Mouse (Mus musculus): ENCODE data around the gene Arl4c. TPM values are rescaled to one million over a fixed set of nuclear protein-coding genes. Genes with fewer than 3 reads are reported as not detected.

Arl4c gene
- 3.0 and 4.4 TPM in 2 replicates for polyA plus RNA-seq (2014; fragmentation: Nextera tagmentation; extraction: Ambion mirVana)

DNA sequence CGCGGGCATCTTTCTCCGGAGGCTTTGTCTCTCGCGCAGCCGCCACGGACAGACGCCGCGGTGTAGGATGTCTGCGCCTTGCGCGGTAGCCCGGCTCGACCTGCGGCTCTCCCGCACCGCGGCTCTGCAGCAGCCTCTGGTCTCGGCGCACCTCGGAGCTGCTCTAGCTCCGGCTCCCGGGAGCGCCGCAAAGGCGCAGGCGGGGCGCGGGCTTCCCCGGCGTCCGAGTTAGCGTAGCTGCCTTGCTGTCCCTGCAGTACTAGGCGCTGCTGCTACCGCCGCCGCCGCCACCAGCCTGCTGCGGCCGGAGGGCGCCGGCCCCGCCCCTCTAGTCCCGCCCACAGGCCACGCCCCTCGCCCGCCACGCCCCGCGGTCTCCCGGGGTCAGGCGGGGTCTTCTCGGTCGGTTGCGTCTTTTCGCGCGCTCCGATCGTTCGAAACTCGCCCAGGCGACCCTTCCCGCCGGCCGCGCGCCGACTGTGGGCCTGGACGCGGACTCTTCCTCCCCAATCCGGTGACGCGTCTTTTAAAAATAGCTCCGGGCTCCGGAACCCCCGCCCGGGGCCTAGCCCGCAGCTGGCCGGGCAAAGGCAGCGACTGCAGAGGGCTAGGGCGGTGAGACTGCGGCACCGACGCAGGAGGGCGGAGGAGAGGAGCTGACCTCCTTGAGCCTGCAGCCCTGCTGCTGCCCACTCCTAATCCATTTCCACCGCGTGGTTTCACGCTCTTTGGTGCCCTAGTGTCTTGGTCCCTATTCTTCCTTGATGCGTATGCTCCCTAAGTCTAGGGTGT, at the start of gene Arl4c:
Arl4c (minus strand) TSS at position 352 of the 792 bp plus-strand sequence.
- Histone ChIP-seq H3K4me3 (ENCODE audit: low read depth, low read length) (peak within 1 kb of the TSS; percentile 87), H3K9ac (ENCODE audit: low read depth, low read length) (peak within 1 kb of the TSS; percentile 82), H3K4me2 (peak within 1 kb of the TSS; percentile 91), H3K4me1 (ENCODE audit: control insufficient read depth, insufficient read depth, low read length) (peaks cover 2% of the 10 kb centered on the region), H3K9me3 (replicated peaks; ENCODE audit: control insufficient read depth, low read length) (no peaks in the 10 kb centered on the region), H3K27me3 (ENCODE audit: control insufficient read depth, insufficient read depth, low read length) (no peaks in the 10 kb centered on the region), H3K27ac (ENCODE audit: low read depth, low read length) (peak within 1 kb of the TSS; percentile 87), H3K36me3 (ENCODE audit: control insufficient read depth, insufficient read depth, low read length) (no peaks in the 10 kb centered on the region)
- 1% methylated on average over 81 of the region's 91 CpGs for WGBS (ENCODE audit: insufficient replicate concordance)
- peak; percentile 84 for ATAC-seq (replicated peaks; ENCODE audit: insufficient number of reproducible peaks, low FRiP score, low TSS enrichment)

DNA sequence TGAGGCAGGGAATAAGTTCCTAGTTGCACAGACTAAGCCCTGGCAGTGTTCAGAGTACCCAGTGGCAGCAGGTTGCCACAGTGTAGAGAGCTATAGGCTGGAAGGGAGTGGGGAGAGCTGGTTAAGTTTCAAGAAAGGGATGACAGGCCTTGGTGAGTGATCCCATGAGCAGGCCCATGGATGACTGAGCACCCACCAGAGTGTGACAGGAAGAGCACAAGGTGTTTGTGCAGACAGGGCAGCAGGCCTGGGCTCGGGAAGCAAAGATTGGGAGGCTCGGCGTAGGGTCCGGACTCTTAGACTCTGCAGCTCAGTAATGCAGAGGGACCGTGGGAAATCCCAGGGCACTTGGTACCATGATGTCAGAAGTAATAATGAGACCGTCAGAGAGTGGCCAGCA, 49.3 kb upstream of the Arl4c start:
- Histone ChIP-seq H3K4me2 (no peak overlapping the region), H3K9ac (ENCODE audit: low read depth, low read length) (no peak overlapping the region), H3K9me3 (replicated peaks; ENCODE audit: control insufficient read depth, low read length) (no peaks in the 10 kb centered on the region), H3K4me3 (ENCODE audit: low read depth, low read length) (no peak overlapping the region), H3K27ac (ENCODE audit: low read depth, low read length) (no peak overlapping the region), H3K36me3 (ENCODE audit: control insufficient read depth, insufficient read depth, low read length) (no peaks in the 10 kb centered on the region), H3K4me1 (ENCODE audit: control insufficient read depth, insufficient read depth, low read length) (no peaks in the 10 kb centered on the region), H3K27me3 (ENCODE audit: control insufficient read depth, insufficient read depth, low read length) (no peaks in the 10 kb centered on the region)
- WGBS (ENCODE audit: insufficient replicate concordance) = 74% methylated on average over 6 of the region's 6 CpGs
- no peak for ATAC-seq (replicated peaks; ENCODE audit: insufficient number of reproducible peaks, low FRiP score, low TSS enrichment)

DNA sequence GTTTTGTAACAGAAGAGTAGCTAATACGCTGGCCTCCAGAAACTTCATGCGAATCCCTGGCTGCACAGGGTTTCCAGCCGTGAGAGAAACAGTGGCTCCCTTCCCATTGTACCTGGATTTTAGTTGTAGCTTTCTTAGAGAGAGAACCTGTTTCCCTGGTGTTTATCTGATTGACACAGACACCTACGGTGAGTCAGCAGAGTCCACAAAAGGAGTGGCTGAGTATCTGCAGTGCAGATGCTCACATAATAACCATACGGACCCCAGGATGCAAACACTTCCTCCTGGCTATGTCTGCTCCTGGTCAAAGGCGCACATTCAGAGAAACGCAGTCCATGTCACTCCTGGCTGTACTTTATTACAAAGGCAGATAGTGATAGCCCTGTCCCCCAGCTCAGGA, 48.6 kb upstream of the Arl4c start:
- Histone ChIP-seq H3K9me3 (replicated peaks; ENCODE audit: control insufficient read depth, low read length) (no peaks in the 10 kb centered on the region), H3K27me3 (ENCODE audit: control insufficient read depth, insufficient read depth, low read length) (no peaks in the 10 kb centered on the region), H3K4me2 (no peak overlapping the region), H3K27ac (ENCODE audit: low read depth, low read length) (no peak overlapping the region), H3K9ac (ENCODE audit: low read depth, low read length) (no peak overlapping the region), H3K4me1 (ENCODE audit: control insufficient read depth, insufficient read depth, low read length) (no peaks in the 10 kb centered on the region), H3K36me3 (ENCODE audit: control insufficient read depth, insufficient read depth, low read length) (no peaks in the 10 kb centered on the region), H3K4me3 (ENCODE audit: low read depth, low read length) (no peak overlapping the region)
- WGBS (ENCODE audit: insufficient replicate concordance) = 78% methylated on average over 7 of the region's 7 CpGs
- ATAC-seq (replicated peaks; ENCODE audit: insufficient number of reproducible peaks, low FRiP score, low TSS enrichment) = no peak

DNA sequence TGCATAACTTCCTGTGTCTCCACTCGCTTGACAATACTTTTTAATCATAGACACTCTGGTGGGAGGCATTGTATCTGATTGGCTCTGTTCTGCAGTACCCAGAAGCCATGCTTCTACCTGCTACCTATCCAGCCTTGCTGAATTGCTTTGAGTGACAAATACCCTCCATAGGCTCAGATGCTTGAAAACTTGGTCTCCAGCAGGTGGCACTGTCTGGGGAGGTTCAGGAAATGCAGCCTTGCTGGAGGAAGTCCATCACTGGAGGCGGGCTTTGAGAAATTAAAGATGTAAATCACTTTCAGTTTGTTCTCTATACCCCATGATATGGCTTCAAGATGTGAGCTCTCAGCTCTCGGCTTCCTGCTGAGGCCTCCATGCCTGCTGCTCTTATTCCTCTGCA, 48.1 kb upstream of the Arl4c start:
- Histone ChIP-seq H3K27ac (ENCODE audit: low read depth, low read length) (no peak overlapping the region), H3K4me2 (no peak overlapping the region), H3K36me3 (ENCODE audit: control insufficient read depth, insufficient read depth, low read length) (no peaks in the 10 kb centered on the region), H3K4me1 (ENCODE audit: control insufficient read depth, insufficient read depth, low read length) (no peaks in the 10 kb centered on the region), H3K27me3 (ENCODE audit: control insufficient read depth, insufficient read depth, low read length) (no peaks in the 10 kb centered on the region), H3K4me3 (ENCODE audit: low read depth, low read length) (no peak overlapping the region), H3K9me3 (replicated peaks; ENCODE audit: control insufficient read depth, low read length) (no peaks in the 10 kb centered on the region), H3K9ac (ENCODE audit: low read depth, low read length) (no peak overlapping the region)
- WGBS (ENCODE audit: insufficient replicate concordance) = 79% methylated on average over 3 of the region's 3 CpGs
- ATAC-seq (replicated peaks; ENCODE audit: insufficient number of reproducible peaks, low FRiP score, low TSS enrichment) = no peak

DNA sequence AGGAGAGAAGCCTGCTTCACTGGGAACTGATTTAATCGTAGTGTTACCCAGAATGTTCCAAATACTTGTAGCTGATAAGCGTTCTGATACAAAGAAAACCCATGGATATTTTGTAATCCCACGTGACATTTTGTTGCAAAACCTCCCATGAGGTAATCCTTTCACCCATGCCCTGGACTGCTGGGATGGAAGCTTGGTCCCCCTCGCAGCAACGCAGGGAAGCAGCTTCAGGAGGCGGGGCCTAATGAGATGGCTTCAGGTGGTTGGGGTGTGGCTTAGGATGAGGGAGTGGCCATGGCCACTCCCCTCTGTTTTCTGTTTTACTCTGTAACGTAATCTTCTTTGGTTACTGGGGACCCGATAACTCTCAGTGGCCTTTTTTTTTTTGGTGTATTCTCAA, 47.1 kb upstream of the Arl4c start:
- Histone ChIP-seq H3K36me3 (ENCODE audit: control insufficient read depth, insufficient read depth, low read length) (no peaks in the 10 kb centered on the region), H3K4me1 (ENCODE audit: control insufficient read depth, insufficient read depth, low read length) (no peaks in the 10 kb centered on the region), H3K4me3 (ENCODE audit: low read depth, low read length) (no peak overlapping the region), H3K4me2 (no peak overlapping the region), H3K27me3 (ENCODE audit: control insufficient read depth, insufficient read depth, low read length) (no peaks in the 10 kb centered on the region), H3K27ac (ENCODE audit: low read depth, low read length) (no peak overlapping the region), H3K9ac (ENCODE audit: low read depth, low read length) (no peak overlapping the region), H3K9me3 (replicated peaks; ENCODE audit: control insufficient read depth, low read length) (no peaks in the 10 kb centered on the region)
- WGBS (ENCODE audit: insufficient replicate concordance) = 68% methylated on average over 8 of the region's 8 CpGs
- ATAC-seq (replicated peaks; ENCODE audit: insufficient number of reproducible peaks, low FRiP score, low TSS enrichment) = no peak

DNA sequence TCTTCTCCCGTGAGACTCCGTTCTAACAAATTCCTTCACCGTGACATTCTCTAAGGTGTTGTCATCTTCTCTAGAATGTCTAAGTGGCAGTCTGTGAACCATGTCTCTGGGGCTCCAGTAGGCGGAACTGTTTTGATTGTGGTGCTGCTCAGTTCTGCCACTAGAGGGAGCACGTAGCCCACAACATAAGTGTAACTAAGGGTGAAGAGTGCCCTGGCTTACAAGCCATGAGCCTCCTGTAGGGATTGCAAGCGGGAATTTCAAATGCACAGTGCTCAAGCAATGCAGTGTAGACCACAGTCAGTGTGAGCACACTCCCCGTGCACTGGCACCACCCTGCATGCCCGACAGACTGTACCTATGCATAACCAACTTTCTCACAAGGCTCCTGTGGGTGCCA, 43.2 kb upstream of the Arl4c start:
- Histone ChIP-seq H3K4me1 (ENCODE audit: control insufficient read depth, insufficient read depth, low read length) (no peaks in the 10 kb centered on the region), H3K4me2 (no peak overlapping the region), H3K9me3 (replicated peaks; ENCODE audit: control insufficient read depth, low read length) (no peaks in the 10 kb centered on the region), H3K36me3 (ENCODE audit: control insufficient read depth, insufficient read depth, low read length) (no peaks in the 10 kb centered on the region), H3K27ac (ENCODE audit: low read depth, low read length) (no peak overlapping the region), H3K27me3 (ENCODE audit: control insufficient read depth, insufficient read depth, low read length) (no peaks in the 10 kb centered on the region), H3K4me3 (ENCODE audit: low read depth, low read length) (no peak overlapping the region), H3K9ac (ENCODE audit: low read depth, low read length) (no peak overlapping the region)
- ATAC-seq (replicated peaks; ENCODE audit: insufficient number of reproducible peaks, low FRiP score, low TSS enrichment) = peak; percentile 41; the same call in 1 of the 2 replicates
- 7% methylated on average over 8 of the region's 8 CpGs for WGBS (ENCODE audit: insufficient replicate concordance)

DNA sequence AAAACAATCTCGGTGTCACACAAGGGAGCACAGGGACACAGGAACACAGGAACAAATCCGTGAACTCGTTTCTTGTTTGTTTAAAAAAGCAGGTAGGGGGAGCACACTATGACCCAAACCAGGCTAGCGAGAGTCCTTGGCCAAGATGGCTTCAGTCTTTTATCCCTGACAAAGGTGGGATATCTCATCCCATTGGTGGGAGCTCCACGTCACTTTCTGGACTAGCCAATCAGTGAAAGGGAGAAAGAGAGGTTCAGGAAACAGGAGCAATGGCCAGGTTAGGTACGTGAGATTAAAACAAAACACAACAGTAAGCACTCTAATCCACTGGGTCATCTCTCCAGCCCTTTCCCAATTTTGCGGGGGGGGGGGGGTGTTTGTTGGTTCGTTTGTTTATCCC, 42.2 kb upstream of the Arl4c start:
- Histone ChIP-seq H3K9ac (ENCODE audit: low read depth, low read length) (no peak overlapping the region), H3K27ac (ENCODE audit: low read depth, low read length) (no peak overlapping the region), H3K36me3 (ENCODE audit: control insufficient read depth, insufficient read depth, low read length) (no peaks in the 10 kb centered on the region), H3K4me1 (ENCODE audit: control insufficient read depth, insufficient read depth, low read length) (no peaks in the 10 kb centered on the region), H3K9me3 (replicated peaks; ENCODE audit: control insufficient read depth, low read length) (no peaks in the 10 kb centered on the region), H3K27me3 (ENCODE audit: control insufficient read depth, insufficient read depth, low read length) (no peaks in the 10 kb centered on the region), H3K4me3 (ENCODE audit: low read depth, low read length) (no peak overlapping the region), H3K4me2 (no peak overlapping the region)
- 66% methylated on average over 8 of the region's 8 CpGs for WGBS (ENCODE audit: insufficient replicate concordance)
- ATAC-seq (replicated peaks; ENCODE audit: insufficient number of reproducible peaks, low FRiP score, low TSS enrichment) = no peak

DNA sequence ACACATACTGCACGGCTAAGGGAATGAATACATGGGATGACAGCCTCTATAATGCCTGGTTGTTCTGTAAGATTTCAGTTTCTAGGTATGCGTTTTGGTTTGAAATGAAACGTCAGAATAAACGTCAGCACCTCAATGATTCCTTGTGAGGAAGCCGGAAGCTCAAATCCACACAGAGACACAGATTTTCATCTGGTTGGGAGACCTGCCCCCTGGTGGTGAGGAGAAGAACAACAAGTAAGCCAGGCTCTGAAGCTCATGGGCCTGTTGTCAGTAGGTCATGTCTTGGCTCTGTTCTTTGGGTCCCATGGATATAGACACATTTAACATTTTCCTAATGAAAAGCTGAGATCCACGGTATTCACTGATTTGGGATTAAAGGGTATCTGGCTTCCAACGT, 40.4 kb upstream of the Arl4c start:
- Histone ChIP-seq H3K4me3 (ENCODE audit: low read depth, low read length) (no peak overlapping the region), H3K27me3 (ENCODE audit: control insufficient read depth, insufficient read depth, low read length) (no peaks in the 10 kb centered on the region)
- WGBS (ENCODE audit: insufficient replicate concordance) = 43% methylated on average over 7 of the region's 7 CpGs

DNA sequence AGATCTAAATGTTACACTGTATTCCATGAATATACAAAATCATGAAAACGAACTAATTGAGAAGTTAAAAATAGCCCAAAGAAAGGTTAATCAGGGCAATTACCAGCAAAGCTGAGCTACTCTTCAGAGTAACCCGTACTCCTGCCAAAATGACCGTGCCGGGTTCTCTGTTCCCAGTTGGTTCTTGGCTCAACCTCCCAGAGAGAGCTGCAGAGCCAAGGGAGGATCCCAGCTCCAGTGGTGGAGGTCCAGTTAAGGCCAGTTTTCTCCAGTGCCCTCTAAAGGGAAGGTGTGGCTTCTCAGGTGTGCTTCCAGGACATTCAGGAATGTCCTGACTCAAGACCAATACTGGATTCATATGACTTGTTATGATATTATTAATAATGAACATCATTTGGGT, 37.5 kb upstream of the Arl4c start:
- H3K27me3 ChIP-seq (ENCODE audit: control insufficient read depth, insufficient read depth, low read length) = no peaks in the 10 kb centered on the region
- no peak for ATAC-seq (replicated peaks; ENCODE audit: insufficient number of reproducible peaks, low FRiP score, low TSS enrichment)
- no peak overlapping the region for H3K9ac ChIP-seq (ENCODE audit: low read depth, low read length)
- no peaks in the 10 kb centered on the region for H3K36me3 ChIP-seq (ENCODE audit: control insufficient read depth, insufficient read depth, low read length)
- 84% methylated on average over 4 of the region's 4 CpGs for WGBS (ENCODE audit: insufficient replicate concordance)
- no peak overlapping the region for H3K4me2 ChIP-seq
- H3K27ac ChIP-seq (ENCODE audit: low read depth, low read length) = no peak overlapping the region
- H3K9me3 ChIP-seq (replicated peaks; ENCODE audit: control insufficient read depth, low read length) = no peaks in the 10 kb centered on the region
- no peak overlapping the region for H3K4me3 ChIP-seq (ENCODE audit: low read depth, low read length)
- no peaks in the 10 kb centered on the region for H3K4me1 ChIP-seq (ENCODE audit: control insufficient read depth, insufficient read depth, low read length)

More for the DNA sequence above, 40.4 kb upstream of the Arl4c start:
- H3K36me3 ChIP-seq (ENCODE audit: control insufficient read depth, insufficient read depth, low read length) = no peaks in the 10 kb centered on the region
- H3K9me3 ChIP-seq (replicated peaks; ENCODE audit: control insufficient read depth, low read length) = no peaks in the 10 kb centered on the region
- no peaks in the 10 kb centered on the region for H3K4me1 ChIP-seq (ENCODE audit: control insufficient read depth, insufficient read depth, low read length)
- H3K4me2 ChIP-seq = no peak overlapping the region
- H3K9ac ChIP-seq (ENCODE audit: low read depth, low read length) = no peak overlapping the region
- ATAC-seq (replicated peaks; ENCODE audit: insufficient number of reproducible peaks, low FRiP score, low TSS enrichment) = no peak
- H3K27ac ChIP-seq (ENCODE audit: low read depth, low read length) = no peak overlapping the region

All from heart, embryonic 11.5 days (tissue).